Mouse (Mus musculus) lung, embryonic 15.5 days (tissue): ENCODE data around the gene Dnah10. TPM values are rescaled to one million over a fixed set of nuclear protein-coding genes. Genes with fewer than 3 reads are reported as not detected.
A peak's percentile ranks its signal among the peaks of the same experiment; 100 is the strongest.

Source experiments
- ATAC-seq: fragments of 200-750 bp; cut with Nextera tagmentation; 2 replicates; pipeline ENCODE4 v1.8.0; 2017; ENCODE audit warnings: moderate number of reproducible peaks, borderline replicate concordance; ENCODE audit not compliant: low FRiP score, low TSS enrichment; ENCODE audit errors: extremely low read depth
- H3K27ac ChIP-seq: fragments of 300-500 bp; sonication (generic); 2 replicates; pipeline ENCODE4 v1.5.1; 2015; ENCODE audit warnings: moderate library complexity, mild to moderate bottlenecking, inconsistent platforms
- H3K27me3 ChIP-seq: fragments of 300-500 bp; sonication (generic); 2 replicates; pipeline ENCODE4 v1.6.1; 2015; ENCODE audit warnings: inconsistent platforms
- H3K36me3 ChIP-seq: fragments of 300-500 bp; sonication (generic); 2 replicates; pipeline ENCODE4 v1.6.1; 2015; ENCODE audit warnings: inconsistent platforms
- H3K4me1 ChIP-seq: fragments of 300-500 bp; sonication (generic); 2 replicates; pipeline ENCODE4 v1.6.1; 2015; ENCODE audit warnings: inconsistent platforms
- H3K4me2 ChIP-seq: fragments of 300-500 bp; sonication (generic); 2 replicates; pipeline ENCODE4 v1.6.1; 2015; ENCODE audit warnings: inconsistent platforms, mild to moderate bottlenecking, moderate library complexity
- H3K4me3 ChIP-seq: fragments of 300-500 bp; sonication (generic); 2 replicates; pipeline ENCODE4 v1.5.1; 2015; ENCODE audit warnings: mild to moderate bottlenecking, inconsistent platforms
- H3K9ac ChIP-seq: fragments of 300-500 bp; sonication (generic); 2 replicates; pipeline ENCODE4 v1.6.1; 2015; ENCODE audit warnings: inconsistent platforms
- H3K9me3 ChIP-seq: fragments of 300-500 bp; sonication (generic); 2 replicates; pipeline ENCODE4 v1.6.1; 2016; ENCODE audit warnings: inconsistent platforms
- WGBS: fragments of 180-500 bp; shearing (Covaris S2); methylation state at CpG from one replicate; pipeline ENCODE4 v1.1.7; 2015; 5-methylcytosine and 5-hydroxymethylcytosine counted together
- polyA plus RNA-seq: library from polyadenylated mRNA; unstranded; fragments of >200 nt; fragmentation: Nextera tagmentation; extraction: Ambion mirVana; gene quantifications from 2 replicates; pipeline ENCODE4 v1.2.1, GENCODE M21; 2015

The Dnah10 gene
- polyA plus RNA-seq, 1 experiment from 2014 or later = 0.41 TPM

- no peak overlapping the region for H3K4me2 ChIP-seq
These were observed 149.2 kb downstream of the Dnah10 start for GRCm38 (mm10) chr5:124873890-124874601.

GRCm38 (mm10) chr5:124879251-124879650 is 154.4 kb downstream of the Dnah10 start:
- H3K4me1 ChIP-seq = 0 out of 2 replicates have a peak, but pooled peaks cover 10% of the 10 kb centered on the region
- peaks cover 20% of the 10 kb centered on the region for H3K36me3 ChIP-seq
- H3K27me3 ChIP-seq = no peaks in the 10 kb centered on the region
- H3K9me3 ChIP-seq = no peaks in the 10 kb centered on the region
- H3K4me2 ChIP-seq = no peak overlapping the region
- WGBS = 86% methylated on average over 4 of the region's 4 CpGs
- H3K4me3 ChIP-seq = no peak overlapping the region
- no peak overlapping the region for H3K27ac ChIP-seq
- ATAC-seq = no peak
- H3K9ac ChIP-seq = no peak overlapping the region

More at GRCm38 (mm10) chr5:124873890-124874601, 149.2 kb downstream of the Dnah10 start:
- no peaks in the 10 kb centered on the region for H3K9me3 ChIP-seq
- H3K4me3 ChIP-seq = no peak overlapping the region
- 66% methylated on average over 6 of the region's 6 CpGs for WGBS
- H3K27ac ChIP-seq = peak overlapping the region; percentile 34; the same call in 1 of the 2 replicates
- ATAC-seq = peak; percentile 70; the same call in 1 of the 2 replicates
- H3K4me1 ChIP-seq = peaks cover 55% of the 10 kb centered on the region
- peaks cover 18% of the 10 kb centered on the region; the same call in 1 of the 2 replicates for H3K36me3 ChIP-seq
- no peaks in the 10 kb centered on the region for H3K27me3 ChIP-seq
- H3K9ac ChIP-seq = no peak overlapping the region

GRCm38 (mm10) chr5:124879801-124880200 is 154.9 kb downstream of the Dnah10 start:
- WGBS = 88% methylated on average over 6 of the region's 6 CpGs
- no peaks in the 10 kb centered on the region for H3K27me3 ChIP-seq
- H3K9me3 ChIP-seq = no peaks in the 10 kb centered on the region
- no peak overlapping the region for H3K4me2 ChIP-seq
- no peak overlapping the region for H3K27ac ChIP-seq
- H3K4me3 ChIP-seq = no peak overlapping the region
- 0 out of 2 replicates have a peak, but pooled peaks cover 10% of the 10 kb centered on the region for H3K4me1 ChIP-seq
- peaks cover 18% of the 10 kb centered on the region for H3K36me3 ChIP-seq
- ATAC-seq = no peak
- no peak overlapping the region for H3K9ac ChIP-seq

- no peaks in the 10 kb centered on the region for H3K4me1 ChIP-seq
- no peak overlapping the region for H3K4me2 ChIP-seq
- H3K27me3 ChIP-seq = no peaks in the 10 kb centered on the region
- H3K27ac ChIP-seq = no peak overlapping the region
- H3K9ac ChIP-seq = no peak overlapping the region
- no peak for ATAC-seq
- H3K36me3 ChIP-seq = peaks cover 48% of the 10 kb centered on the region
- 83% methylated on average over 6 of the region's 6 CpGs for WGBS
- no peaks in the 10 kb centered on the region for H3K9me3 ChIP-seq
- H3K4me3 ChIP-seq = no peak overlapping the region
These were observed 159.0 kb downstream of the Dnah10 start for GRCm38 (mm10) chr5:124883877-124884276.

Other genes starting within 250 kb of the Dnah10 start
- 31.4 and 31.7 TPM in 2 replicates for gene Rilpl2, start 246.7 kb upstream of the Dnah10 start, polyA plus RNA-seq
- gene Snrnp35, start 242.0 kb upstream of the Dnah10 start, polyA plus RNA-seq = 25.3 and 26.5 TPM in 2 replicates
- gene Rilpl1, start 193.7 kb upstream of the Dnah10 start, polyA plus RNA-seq = 20.7 and 20.8 TPM in 2 replicates
- 636 TPM in 2 replicates for gene Tmed2, start 184.4 kb upstream of the Dnah10 start, polyA plus RNA-seq
- 12.3 and 12.5 TPM in 2 replicates for gene Ddx55, start 172.2 kb upstream of the Dnah10 start, polyA plus RNA-seq
- gene Eif2b1, start 146.0 kb upstream of the Dnah10 start, polyA plus RNA-seq = 70.1 and 76.6 TPM in 2 replicates
- 56.8 and 57.5 TPM in 2 replicates for gene Gtf2h3, start 145.9 kb upstream of the Dnah10 start, polyA plus RNA-seq
- 38.6 and 45.1 TPM in 2 replicates for gene Atp6v0a2, start 96.5 kb upstream of the Dnah10 start, polyA plus RNA-seq
- 9.5 and 10.4 TPM in 2 replicates for gene Ccdc92, start 137.3 kb downstream of the Dnah10 start, polyA plus RNA-seq
- 94.7 and 106 TPM in 2 replicates for gene Zfp664, start 137.6 kb downstream of the Dnah10 start, polyA plus RNA-seq